11 mouse cellular contexts compared by ENCODE assay signal in the genomic region with DNA sequence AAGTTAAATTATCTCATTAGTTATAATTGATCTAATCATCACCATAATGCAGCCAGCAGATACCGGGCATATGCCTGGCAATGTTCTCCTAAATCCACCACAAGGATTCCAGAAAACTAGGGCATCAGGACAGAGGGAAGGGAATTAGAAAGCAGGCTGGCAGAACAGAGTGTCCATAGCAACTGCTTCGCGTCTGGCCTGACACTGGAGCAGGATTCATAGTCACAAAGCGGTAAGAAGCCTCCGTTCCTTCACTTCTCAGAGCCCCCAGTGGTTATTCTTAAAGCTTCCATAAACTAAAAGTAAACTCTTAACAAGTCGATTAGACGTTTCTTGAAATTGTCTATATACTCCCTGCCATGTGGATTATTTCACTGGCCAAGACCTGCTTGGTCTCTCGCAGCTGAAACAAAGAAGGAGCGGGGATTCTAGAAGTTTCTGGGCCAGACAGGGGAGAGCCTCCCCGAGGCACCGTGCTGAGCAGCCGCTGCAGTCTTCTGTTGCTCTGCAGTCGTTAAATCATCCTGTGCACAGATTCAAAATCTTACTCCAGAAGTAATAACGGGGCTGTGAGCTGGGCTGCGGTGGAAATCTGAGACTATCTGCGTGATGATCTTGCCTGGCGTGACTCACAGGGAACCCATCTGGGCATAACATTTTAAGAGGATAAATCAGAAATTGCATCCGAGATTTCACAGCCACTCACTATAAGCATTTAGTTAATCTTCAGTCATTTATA.
DNase-seq lines count a peak whose midpoint lies in the region; ATAC-seq and TF ChIP-seq lines count a peak whose summit lies in the region.
"Had no signal": no experiment of that assay in that cellular context is flagged by ENCODE, and none has a peak within 500 bp of the region (broad histone marks: within the 10 kb centered on the region; RNA-seq: fewer than 3 reads in every experiment).

No protein-coding gene starts in this region.

- no peak for TF ChIP-seq POLR2A in embryonic fibroblast, embryonic 13.5 days (IDR thresholded peaks at IDR 0.05; ENCODE audit: low read depth, low read length)

- peak; percentile 76 for DNase-seq in heart, adult 11 months
- DNase-seq in heart, adult 9 months (ENCODE audit: low spot score in 2 of 2) = no peak
- DNase-seq in lung, postnatal 36 days = no peak
- no peak for DNase-seq in adrenal gland, adult 18-20 months (ENCODE audit: low spot score in 2 of 2)
- DNase-seq in adipocyte (ENCODE audit: low spot score) = no peak
- DNase-seq: kidney, adult 11 months had no signal

- H3K9ac ChIP-seq in lung, embryonic 16.5 days (ENCODE audit: low read length) = 0 out of 2 replicates have a peak overlapping the region, but pooled peaks have one; percentile 10
- no peak overlapping the region for H3K9ac ChIP-seq in stomach, embryonic 16.5 days (ENCODE audit: low read length)
- H3K9ac ChIP-seq: embryonic facial prominence, embryonic 12.5 days had no signal

- H3K36me3 ChIP-seq in lung, embryonic 16.5 days (ENCODE audit: control insufficient read depth, insufficient read depth, low read length) = no peaks in the 10 kb centered on the region
- H3K36me3 ChIP-seq in stomach, embryonic 16.5 days (ENCODE audit: control insufficient read depth, insufficient read depth, low read length) = no peaks in the 10 kb centered on the region
- H3K36me3 ChIP-seq: embryonic facial prominence, embryonic 12.5 days had no signal

- 0 out of 2 replicates have a peak overlapping the region, but pooled peaks have one; percentile 0 for H3K4me3 ChIP-seq in lung, embryonic 16.5 days (ENCODE audit: low read length)
- H3K4me3 ChIP-seq in embryonic fibroblast, embryonic 13.5 days (ENCODE audit: insufficient read depth, low read length) = no peak overlapping the region
- no peak overlapping the region for H3K4me3 ChIP-seq in stomach, embryonic 16.5 days (replicated peaks; ENCODE audit: low read length)
- H3K4me3 ChIP-seq: embryonic facial prominence, embryonic 12.5 days had no signal

- no peaks in the 10 kb centered on the region for H3K9me3 ChIP-seq in lung, embryonic 16.5 days (ENCODE audit: control insufficient read depth, low read length)
- H3K9me3 ChIP-seq in stomach, embryonic 16.5 days (replicated peaks; ENCODE audit: control insufficient read depth, low read length) = no peaks in the 10 kb centered on the region
- H3K9me3 ChIP-seq: embryonic facial prominence, embryonic 12.5 days had no signal

- H3K27me3 ChIP-seq in lung, embryonic 16.5 days (ENCODE audit: control insufficient read depth, insufficient read depth, low read depth, low read length) = no peaks in the 10 kb centered on the region
- H3K27me3 ChIP-seq in stomach, embryonic 16.5 days (ENCODE audit: control insufficient read depth, insufficient read depth, low read length) = no peaks in the 10 kb centered on the region
- H3K27me3 ChIP-seq: embryonic facial prominence, embryonic 12.5 days had no signal

- peak; percentile 49; the same call in 1 of the 2 replicates for ATAC-seq in lung, embryonic 16.5 days (ENCODE audit: low read depth)
- no peak for ATAC-seq in stomach, embryonic 16.5 days (ENCODE audit: insufficient read depth, low FRiP score)

- no peak for TF ChIP-seq CTCF in embryonic fibroblast, embryonic 13.5 days (IDR thresholded peaks at IDR 0.05; ENCODE audit: borderline replicate concordance, insufficient read depth, low read length)

- 51% methylated on average over 18 of the region's 18 CpGs for WGBS in lung, embryonic 16.5 days
- WGBS in stomach, embryonic 16.5 days = 54% methylated on average over 18 of the region's 18 CpGs

- H3K4me1 ChIP-seq in lung, embryonic 16.5 days (replicated peaks; ENCODE audit: control insufficient read depth, insufficient read depth, low read length) = peaks cover 3% of the 10 kb centered on the region; the same call in 1 of the 2 replicates
- peaks cover 2% of the 10 kb centered on the region; the same call in 1 of the 2 replicates for H3K4me1 ChIP-seq in embryonic fibroblast, embryonic 13.5 days (ENCODE audit: control insufficient read depth, insufficient read depth, low read length)
- no peaks in the 10 kb centered on the region for H3K4me1 ChIP-seq in stomach, embryonic 16.5 days (ENCODE audit: control insufficient read depth, insufficient read depth, low read length)

- H3K4me2 ChIP-seq in lung, embryonic 16.5 days (ENCODE audit: low read depth, low read length) = peak overlapping the region; percentile 20
- peak overlapping the region; percentile 22; the same call in 1 of the 2 replicates for H3K4me2 ChIP-seq in stomach, embryonic 16.5 days (ENCODE audit: low read depth, low read length)
- H3K4me2 ChIP-seq: embryonic facial prominence, embryonic 12.5 days had no signal

- H3K27ac ChIP-seq in lung, embryonic 16.5 days (ENCODE audit: low read length) = no peak overlapping the region
- H3K27ac ChIP-seq in embryonic fibroblast, embryonic 13.5 days (ENCODE audit: insufficient read depth, low read length) = peak overlapping the region; percentile 7; the same call in 1 of the 2 replicates
- no peak overlapping the region for H3K27ac ChIP-seq in stomach, embryonic 16.5 days (ENCODE audit: low read length)
- H3K27ac ChIP-seq: embryonic facial prominence, embryonic 12.5 days; macrophage had no signal
